Mouse (Mus musculus): ENCODE results near the gene Ntn5. TPM values are rescaled to one million over a fixed set of nuclear protein-coding genes. Genes with fewer than 3 reads are reported as not detected.

Gene Ntn5
- total RNA-seq, 1 experiment, result 0.54 TPM

DNA sequence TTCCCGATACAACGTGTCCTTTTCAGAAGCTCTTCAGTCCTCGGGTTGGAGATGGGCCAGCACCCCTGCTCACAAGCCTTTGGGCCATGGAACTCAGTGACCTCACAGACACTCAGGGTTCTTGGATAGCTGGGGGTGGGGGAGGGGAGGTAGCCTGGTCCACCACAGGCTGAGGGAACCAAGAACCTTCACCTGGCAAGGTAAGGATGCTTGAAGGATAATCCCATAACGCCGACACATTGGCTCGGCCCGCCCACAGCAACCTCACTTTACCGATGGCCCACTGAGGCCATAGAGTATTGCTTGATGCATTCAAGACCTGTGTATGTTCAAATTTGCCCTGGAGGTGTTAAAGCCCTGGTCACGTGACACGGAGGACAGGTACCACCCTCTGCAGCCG is 41.9 kb downstream of the Ntn5 start, which contains the start of gene Spaca4:
Spaca4 (minus strand) TSS at position 101 of the 400 bp plus-strand sequence.
- no peak within 1 kb of the TSS for H3K9ac ChIP-seq (ENCODE audit: insufficient read depth, low read depth, low read length, poor library complexity, severe bottlenecking)
- TF ChIP-seq ZC3H11A (IDR thresholded peaks at IDR 0.05; ENCODE audit: borderline replicate concordance, low read depth, low read length) (no peak), CHD2 (IDR thresholded peaks at IDR 0.05; ENCODE audit: low read depth, low read length) (no peak), MAFK (IDR thresholded peaks at IDR 0.05; ENCODE audit: insufficient read depth, low read depth, low read length) (no peak), ZNF384 (IDR thresholded peaks at IDR 0.05; ENCODE audit: low read depth, low read length) (no peak), HCFC1 (IDR thresholded peaks at IDR 0.05; ENCODE audit: borderline replicate concordance, insufficient read depth, low read length) (no peak)
- H3K36me3 ChIP-seq (ENCODE audit: control insufficient read depth, insufficient read depth, low read length, poor library complexity, severe bottlenecking), result peaks cover 43% of the 10 kb centered on the region
- H3K27ac ChIP-seq (ENCODE audit: insufficient read depth, low read depth, low read length, poor library complexity, severe bottlenecking), result no peak within 1 kb of the TSS
- peaks cover 1 to 16% of the 10 kb centered on the region in 2 experiments; a peak in 1 of 4 replicates for H3K4me1 ChIP-seq (ENCODE audit: control insufficient read depth in 2 of 2, insufficient read depth in 2 of 2, low read length in 2 of 2, poor library complexity in 1 of 2)
- no peaks in the 10 kb centered on the region for H3K9me3 ChIP-seq (ENCODE audit: control insufficient read depth, insufficient read depth, low read depth, low read length)
- in situ Hi-C loops (cut with MboI; ENCODE audit: low sequenced_read_pairs in 2 of 2, unreplicated experiment in 2 of 2), result loop anchor here in 1 of 2 experiments (25.0 kb wide), 1 partner anchor 212 kb away; no protein-coding TSS in a partner anchor
- no peak for DNase-seq (ENCODE audit: low read depth, low spot score)
- H3K4me3 ChIP-seq (ENCODE audit: insufficient read depth in 1 of 2, low read depth in 1 of 2, low read length in 2 of 2, poor library complexity in 1 of 2, severe bottlenecking in 1 of 2), result no peak within 1 kb of the TSS

- Histone ChIP-seq H3K36me3 (ENCODE audit: control insufficient read depth, insufficient read depth, low read length, poor library complexity, severe bottlenecking) (peaks cover 36% of the 10 kb centered on the region), H3K4me1 (ENCODE audit: control insufficient read depth in 2 of 2, insufficient read depth in 2 of 2, low read length in 2 of 2, poor library complexity in 1 of 2) (peaks cover 2 to 17% of the 10 kb centered on the region in 2 experiments; a peak in 1 of 4 replicates), H3K9ac (ENCODE audit: insufficient read depth, low read depth, low read length, poor library complexity, severe bottlenecking) (no peak overlapping the region), H3K4me3 (ENCODE audit: insufficient read depth in 1 of 2, low read depth in 1 of 2, low read length in 2 of 2, poor library complexity in 1 of 2, severe bottlenecking in 1 of 2) (no peak overlapping the region), H3K9me3 (ENCODE audit: control insufficient read depth, insufficient read depth, low read depth, low read length) (no peaks in the 10 kb centered on the region), H3K27ac (ENCODE audit: insufficient read depth, low read depth, low read length, poor library complexity, severe bottlenecking) (no peak overlapping the region)
- DNase-seq (ENCODE audit: low read depth, low spot score), result no peak
- no peak for TF ChIP-seq MAFK (IDR thresholded peaks at IDR 0.05; ENCODE audit: insufficient read depth, low read depth, low read length)
- no peak for TF ChIP-seq HCFC1 (IDR thresholded peaks at IDR 0.05; ENCODE audit: borderline replicate concordance, insufficient read depth, low read length)
- TF ChIP-seq ZNF384 (IDR thresholded peaks at IDR 0.05; ENCODE audit: low read depth, low read length), result no peak
- TF ChIP-seq CHD2 (IDR thresholded peaks at IDR 0.05; ENCODE audit: low read depth, low read length), result no peak
- no peak for TF ChIP-seq ZC3H11A (IDR thresholded peaks at IDR 0.05; ENCODE audit: borderline replicate concordance, low read depth, low read length)
- in situ Hi-C loops (cut with MboI; ENCODE audit: low sequenced_read_pairs in 2 of 2, unreplicated experiment in 2 of 2), result loop anchor here in 1 of 2 experiments (25.0 kb wide), 1 partner anchor 211 kb away; no protein-coding TSS in a partner anchor
These were observed 42.6 kb downstream of the Ntn5 start for GRCm38 (mm10) chr7:45726419-45726818.

GRCm38 (mm10) chr7:45727625-45728024 is 43.8 kb downstream of the Ntn5 start:
- DNase-seq (ENCODE audit: low read depth, low spot score), result no peak
- TF ChIP-seq ZNF384 (IDR thresholded peaks at IDR 0.05; ENCODE audit: low read depth, low read length) (no peak), HCFC1 (IDR thresholded peaks at IDR 0.05; ENCODE audit: borderline replicate concordance, insufficient read depth, low read length) (no peak), ZC3H11A (IDR thresholded peaks at IDR 0.05; ENCODE audit: borderline replicate concordance, low read depth, low read length) (no peak), MAFK (IDR thresholded peaks at IDR 0.05; ENCODE audit: insufficient read depth, low read depth, low read length) (no peak), CHD2 (IDR thresholded peaks at IDR 0.05; ENCODE audit: low read depth, low read length) (no peak)
- Histone ChIP-seq H3K9ac (ENCODE audit: insufficient read depth, low read depth, low read length, poor library complexity, severe bottlenecking) (no peak overlapping the region), H3K4me1 (ENCODE audit: control insufficient read depth in 2 of 2, insufficient read depth in 2 of 2, low read length in 2 of 2, poor library complexity in 1 of 2) (peaks cover 2 to 19% of the 10 kb centered on the region in 2 experiments; a peak in 1 of 4 replicates), H3K36me3 (ENCODE audit: control insufficient read depth, insufficient read depth, low read length, poor library complexity, severe bottlenecking) (peaks cover 26% of the 10 kb centered on the region), H3K27ac (ENCODE audit: insufficient read depth, low read depth, low read length, poor library complexity, severe bottlenecking) (no peak overlapping the region), H3K4me3 (ENCODE audit: insufficient read depth in 1 of 2, low read depth in 1 of 2, low read length in 2 of 2, poor library complexity in 1 of 2, severe bottlenecking in 1 of 2) (no peak overlapping the region), H3K9me3 (ENCODE audit: control insufficient read depth, insufficient read depth, low read depth, low read length) (no peaks in the 10 kb centered on the region)
- in situ Hi-C loops (cut with MboI; ENCODE audit: low sequenced_read_pairs in 2 of 2, unreplicated experiment in 2 of 2), result loop anchor here in 1 of 2 experiments (25.0 kb wide), 1 partner anchor 210 kb away; no protein-coding TSS in a partner anchor

DNA sequence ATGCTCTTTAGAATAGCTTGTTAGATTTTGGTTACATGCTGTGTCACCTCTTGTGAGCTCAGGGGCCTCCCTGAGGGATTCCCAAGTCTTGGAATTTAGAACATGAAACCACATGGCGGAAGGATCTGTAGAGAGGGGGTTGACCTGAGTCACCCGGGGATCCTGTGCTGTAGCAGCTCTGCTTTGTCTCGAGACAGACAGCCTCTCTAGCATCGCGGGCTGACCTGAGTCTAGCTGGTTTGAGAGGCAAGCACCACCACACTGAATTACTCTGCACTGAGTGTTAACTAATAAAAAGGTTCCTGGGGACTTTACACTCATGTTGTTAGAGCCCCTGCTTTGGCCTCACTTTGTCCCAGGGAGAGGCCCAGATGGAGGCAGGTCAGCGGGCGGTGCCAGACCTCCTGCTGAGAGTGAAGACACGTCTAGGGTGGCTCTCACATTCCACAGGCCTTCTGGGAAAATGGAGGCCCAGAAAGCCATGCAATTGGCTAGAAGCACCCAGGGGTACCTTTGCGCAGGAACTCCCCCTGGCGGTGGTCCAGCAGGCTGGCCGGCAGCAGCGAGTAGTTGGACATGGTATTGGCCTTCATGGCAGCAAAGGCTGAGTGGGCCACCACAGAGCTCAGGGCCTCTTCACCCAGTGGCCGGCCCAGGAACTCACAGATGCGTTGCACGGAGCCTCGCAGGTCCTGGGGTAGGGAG is 47.1 kb downstream of the Ntn5 start:
- Histone ChIP-seq H3K9ac (ENCODE audit: insufficient read depth, low read depth, low read length, poor library complexity, severe bottlenecking) (no peak overlapping the region), H3K4me3 (ENCODE audit: insufficient read depth in 1 of 2, low read depth in 1 of 2, low read length in 2 of 2, poor library complexity in 1 of 2, severe bottlenecking in 1 of 2) (no peak overlapping the region), H3K27ac (ENCODE audit: insufficient read depth, low read depth, low read length, poor library complexity, severe bottlenecking) (no peak overlapping the region), H3K36me3 (ENCODE audit: control insufficient read depth, insufficient read depth, low read length, poor library complexity, severe bottlenecking) (peaks cover 3% of the 10 kb centered on the region; the same call in 1 of the 2 replicates), H3K9me3 (ENCODE audit: control insufficient read depth, insufficient read depth, low read depth, low read length) (no peaks in the 10 kb centered on the region), H3K4me1 (ENCODE audit: control insufficient read depth in 2 of 2, insufficient read depth in 2 of 2, low read length in 2 of 2, poor library complexity in 1 of 2) (peaks cover 2 to 18% of the 10 kb centered on the region in 2 experiments; a peak in 1 of 4 replicates)
- in situ Hi-C loops (cut with MboI; ENCODE audit: low sequenced_read_pairs in 2 of 2, unreplicated experiment in 2 of 2), result loop anchor here (10.0 to 25.0 kb wide), 2 partner anchors 74 to 206 kb away; no protein-coding TSS in a partner anchor
- no peak for TF ChIP-seq HCFC1 (IDR thresholded peaks at IDR 0.05; ENCODE audit: borderline replicate concordance, insufficient read depth, low read length)
- TF ChIP-seq CHD2 (IDR thresholded peaks at IDR 0.05; ENCODE audit: low read depth, low read length), result no peak
- no peak for TF ChIP-seq ZNF384 (IDR thresholded peaks at IDR 0.05; ENCODE audit: low read depth, low read length)
- no peak for TF ChIP-seq MAFK (IDR thresholded peaks at IDR 0.05; ENCODE audit: insufficient read depth, low read depth, low read length)
- TF ChIP-seq ZC3H11A (IDR thresholded peaks at IDR 0.05; ENCODE audit: borderline replicate concordance, low read depth, low read length), result no peak
- peak; percentile 75 for DNase-seq (ENCODE audit: low read depth, low spot score)
